Mouse (Mus musculus) embryonic facial prominence, embryonic 14.5 days (tissue): ENCODE results near the gene Thsd7a. TPM values are rescaled to one million over a fixed set of nuclear protein-coding genes. Genes with fewer than 3 reads are reported as not detected.
A peak's percentile ranks its signal among the peaks of the same experiment; 100 is the strongest.

ENCODE experiments used
- ATAC-seq: fragments of 200-750 bp; cut with Nextera tagmentation; 2 replicates; pipeline ENCODE4 v1.8.0; 2017; ENCODE audit warnings: low read depth, moderate number of reproducible peaks, moderate TSS enrichment
- DNase-seq: peaks from one replicate; pipeline ENCODE4 v3.0.0-alpha.2; 2015; ENCODE audit warnings: low spot score
- H3K27ac ChIP-seq: fragments of 300-500 bp; sonication (generic); replicated peaks from 2 replicates; pipeline ENCODE4 v1.5.1; 2014; ENCODE audit warnings: low read depth, mild to moderate bottlenecking, low read length, moderate library complexity
- H3K27me3 ChIP-seq: fragments of 300-500 bp; sonication (generic); replicated peaks from 2 replicates; pipeline ENCODE4 v1.6.1; 2014; ENCODE audit warnings: low read length; ENCODE audit not compliant: control insufficient read depth, insufficient read depth
- H3K36me3 ChIP-seq: fragments of 300-500 bp; sonication (generic); 2 replicates; pipeline ENCODE4 v1.6.1; 2014; ENCODE audit warnings: low read length, mixed read lengths; ENCODE audit not compliant: control insufficient read depth, insufficient read depth
- H3K4me1 ChIP-seq: fragments of 300-500 bp; sonication (generic); 2 replicates; pipeline ENCODE4 v1.6.1; 2014; ENCODE audit warnings: antibody characterized with exemption, low read length; ENCODE audit not compliant: control insufficient read depth, insufficient read depth
- H3K4me2 ChIP-seq: fragments of 300-500 bp; sonication (generic); 2 replicates; pipeline ENCODE4 v1.6.1; 2014; ENCODE audit warnings: low read depth, mild to moderate bottlenecking, low read length, moderate library complexity, mixed read lengths
- H3K4me3 ChIP-seq: fragments of 300-500 bp; sonication (generic); 2 replicates; pipeline ENCODE4 v1.5.1; 2014; ENCODE audit warnings: low read depth, mild to moderate bottlenecking, low read length
- H3K9ac ChIP-seq: fragments of 300-500 bp; sonication (generic); 2 replicates; pipeline ENCODE4 v1.6.1; 2014; ENCODE audit warnings: low read depth, mild to moderate bottlenecking, low read length, moderate library complexity, mixed read lengths
- H3K9me3 ChIP-seq: fragments of 300-500 bp; sonication (generic); 2 replicates; pipeline ENCODE4 v1.6.1; 2016; ENCODE audit warnings: low read length; ENCODE audit not compliant: control insufficient read depth
- WGBS: fragments of 180-500 bp; shearing (Covaris S2); extraction: QIAGEN DNeasy Blood & Tissue Kit; methylation state at CpG from one replicate; pipeline ENCODE4 v1.1.7; 2014; 5-methylcytosine and 5-hydroxymethylcytosine counted together
- polyA plus RNA-seq: library from polyadenylated mRNA; unstranded; fragments of >200 nt; fragmentation: Nextera tagmentation; extraction: Ambion mirVana; gene quantifications from 2 replicates; pipeline ENCODE4 v1.2.1, GENCODE M21; 2014

The Thsd7a gene
- polyA plus RNA-seq, 1 experiment from 2014 or later = 4.9 TPM

GRCm38 (mm10) chr6:12380717-12381116 is 368.5 kb downstream of the Thsd7a start:
- no peaks in the 10 kb centered on the region for H3K36me3 ChIP-seq
- H3K27ac ChIP-seq = no peak overlapping the region
- H3K4me2 ChIP-seq = no peak overlapping the region
- no peak for ATAC-seq
- H3K9ac ChIP-seq = no peak overlapping the region
- 79% methylated on average over 2 of the region's 2 CpGs for WGBS
- DNase-seq = no peak
- no peaks in the 10 kb centered on the region for H3K27me3 ChIP-seq
- no peak overlapping the region for H3K4me3 ChIP-seq
- no peaks in the 10 kb centered on the region for H3K9me3 ChIP-seq
- H3K4me1 ChIP-seq = no peaks in the 10 kb centered on the region

GRCm38 (mm10) chr6:12358737-12359136 is 390.5 kb downstream of the Thsd7a start:
- Histone ChIP-seq H3K4me2 (no peak overlapping the region), H3K9me3 (no peaks in the 10 kb centered on the region), H3K4me3 (no peak overlapping the region), H3K27me3 (no peaks in the 10 kb centered on the region), H3K36me3 (no peaks in the 10 kb centered on the region), H3K4me1 (no peaks in the 10 kb centered on the region), H3K27ac (no peak overlapping the region), H3K9ac (no peak overlapping the region)
- peak; percentile 13 for DNase-seq
- no peak for ATAC-seq
- WGBS = 29% methylated on average over 2 of the region's 2 CpGs

- Histone ChIP-seq H3K9me3 (no peaks in the 10 kb centered on the region), H3K4me2 (no peak overlapping the region), H3K4me3 (no peak overlapping the region), H3K36me3 (no peaks in the 10 kb centered on the region), H3K27me3 (no peaks in the 10 kb centered on the region), H3K27ac (no peak overlapping the region), H3K4me1 (no peaks in the 10 kb centered on the region), H3K9ac (no peak overlapping the region)
- ATAC-seq = no peak
- DNase-seq = no peak
- WGBS = 65% methylated on average over 2 of the region's 2 CpGs
These were observed 395.6 kb downstream of the Thsd7a start for GRCm38 (mm10) chr6:12353573-12353972.

GRCm38 (mm10) chr6:12352165-12352719 is 397.0 kb downstream of the Thsd7a start:
- Histone ChIP-seq H3K4me2 (no peak overlapping the region), H3K9me3 (no peaks in the 10 kb centered on the region), H3K36me3 (no peaks in the 10 kb centered on the region), H3K27ac (no peak overlapping the region), H3K4me3 (no peak overlapping the region), H3K4me1 (no peaks in the 10 kb centered on the region), H3K27me3 (no peaks in the 10 kb centered on the region), H3K9ac (no peak overlapping the region)
- 58% methylated on average over 9 of the region's 9 CpGs for WGBS
- DNase-seq (no peak), ATAC-seq (no peak)

- Histone ChIP-seq H3K9ac (no peak overlapping the region), H3K27ac (no peak overlapping the region), H3K9me3 (no peaks in the 10 kb centered on the region), H3K4me3 (0 out of 2 replicates have a peak overlapping the region, but pooled peaks have one; percentile 10), H3K4me1 (no peaks in the 10 kb centered on the region), H3K4me2 (no peak overlapping the region), H3K36me3 (no peaks in the 10 kb centered on the region), H3K27me3 (no peaks in the 10 kb centered on the region)
- DNase-seq (peak; percentile 59), ATAC-seq (no peak)
- WGBS = 36% methylated on average over 5 of the region's 5 CpGs
These were observed 398.5 kb downstream of the Thsd7a start for GRCm38 (mm10) chr6:12350753-12351152.

GRCm38 (mm10) chr6:12349105-12349759 is 400.0 kb downstream of the Thsd7a start:
- H3K9me3 ChIP-seq = no peaks in the 10 kb centered on the region
- DNase-seq = no peak
- no peak overlapping the region for H3K4me2 ChIP-seq
- H3K27ac ChIP-seq = no peak overlapping the region
- no peaks in the 10 kb centered on the region for H3K36me3 ChIP-seq
- no peaks in the 10 kb centered on the region for H3K27me3 ChIP-seq
- no peak overlapping the region for H3K4me3 ChIP-seq
- no peaks in the 10 kb centered on the region for H3K4me1 ChIP-seq
- WGBS = 74% methylated on average over 3 of the region's 3 CpGs
- no peak for ATAC-seq
- H3K9ac ChIP-seq = no peak overlapping the region

- no peak for ATAC-seq
These were observed 400.5 kb downstream of the Thsd7a start for GRCm38 (mm10) chr6:12348667-12349066.

GRCm38 (mm10) chr6:12336590-12337584 is 412.3 kb downstream of the Thsd7a start:
- WGBS = 55% methylated on average over 14 of the region's 14 CpGs
- H3K36me3 ChIP-seq = no peaks in the 10 kb centered on the region
- no peak overlapping the region for H3K4me2 ChIP-seq
- no peak overlapping the region for H3K4me3 ChIP-seq
- no peaks in the 10 kb centered on the region for H3K4me1 ChIP-seq
- DNase-seq = peak; percentile 23
- no peaks in the 10 kb centered on the region for H3K27me3 ChIP-seq
- no peak overlapping the region for H3K9ac ChIP-seq
- no peak overlapping the region for H3K27ac ChIP-seq
- H3K9me3 ChIP-seq = no peaks in the 10 kb centered on the region
- no peak; the same call in 1 of the 2 replicates for ATAC-seq

More at GRCm38 (mm10) chr6:12348667-12349066, 400.5 kb downstream of the Thsd7a start:
- H3K27me3 ChIP-seq = no peaks in the 10 kb centered on the region
- H3K4me3 ChIP-seq = no peak overlapping the region
- H3K9me3 ChIP-seq = no peaks in the 10 kb centered on the region
- no peaks in the 10 kb centered on the region for H3K36me3 ChIP-seq
- H3K4me2 ChIP-seq = no peak overlapping the region
- H3K4me1 ChIP-seq = no peaks in the 10 kb centered on the region
- H3K27ac ChIP-seq = no peak overlapping the region
- no peak overlapping the region for H3K9ac ChIP-seq
- no peak for DNase-seq
